Mouse (Mus musculus): ENCODE data around the gene Opn3.

Gene Opn3

DNA sequence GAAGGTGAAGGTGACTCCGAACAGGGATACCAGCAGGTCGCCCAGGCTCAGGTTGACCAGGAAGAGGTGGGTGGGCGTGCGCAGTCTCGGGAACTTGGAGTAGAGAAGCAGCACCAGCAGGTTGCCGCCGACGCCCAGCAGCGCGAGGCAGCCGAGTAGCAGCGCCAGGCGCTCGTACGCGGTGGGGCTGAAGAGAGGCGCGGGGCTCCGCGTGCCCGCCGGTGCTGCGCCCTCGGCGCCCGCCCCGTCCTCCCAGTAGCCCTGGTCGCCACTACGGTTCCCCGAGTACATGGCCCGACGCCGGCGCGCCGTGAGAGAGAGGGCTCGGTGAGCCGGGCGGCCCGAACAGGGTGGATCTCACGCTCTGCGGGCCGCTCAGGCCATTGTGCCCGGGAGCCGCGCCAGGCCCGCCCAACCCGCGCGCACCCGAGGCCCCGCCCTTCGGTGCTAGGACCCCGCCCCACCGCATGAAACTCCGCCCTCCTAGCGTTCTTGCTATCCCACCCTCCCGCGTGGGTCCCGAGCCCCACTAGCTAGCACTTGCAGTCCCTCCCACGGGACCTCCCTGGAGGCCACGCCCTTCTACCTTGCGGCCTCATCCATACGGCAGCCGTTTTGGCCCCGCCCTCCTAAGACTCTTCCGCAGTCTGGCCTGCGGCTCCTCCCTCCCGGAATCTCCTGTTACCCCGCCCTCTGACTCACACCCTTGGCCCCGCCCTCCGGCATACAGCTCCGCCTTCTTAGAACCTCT, at the start of gene Opn3, which contains the start of gene Chml:
Gene Opn3 (minus strand): TSS at position 531 of the 751 bp plus-strand sequence.
Gene Chml (minus strand): TSS at position 656 of the 751 bp plus-strand sequence.
- peak; percentile 97 to 99 for DNase-seq (ENCODE audit: low spot score in 2 of 2)

DNA sequence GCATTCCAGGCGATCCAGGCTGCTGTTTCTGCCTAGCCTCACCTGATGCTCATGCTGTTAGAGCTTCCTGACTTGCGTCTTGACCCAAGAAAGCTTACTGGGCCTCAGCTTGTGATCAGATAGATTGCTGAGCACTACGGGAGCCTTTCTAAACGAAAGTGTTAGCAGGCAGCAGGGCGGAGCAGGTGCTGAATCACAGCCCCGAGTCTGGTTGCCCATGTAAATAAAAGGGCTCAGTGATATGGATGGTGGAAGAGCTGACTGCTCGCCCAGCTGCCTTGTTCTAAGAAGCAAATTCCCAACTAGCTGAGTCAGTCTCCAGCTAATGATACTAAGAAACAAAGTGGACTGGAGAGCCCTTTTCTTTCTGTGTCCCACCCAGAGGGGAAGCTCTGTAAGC, 33.2 kb upstream of the Opn3 start:
- DNase-seq (ENCODE audit: low spot score in 2 of 2), result no peak

DNA sequence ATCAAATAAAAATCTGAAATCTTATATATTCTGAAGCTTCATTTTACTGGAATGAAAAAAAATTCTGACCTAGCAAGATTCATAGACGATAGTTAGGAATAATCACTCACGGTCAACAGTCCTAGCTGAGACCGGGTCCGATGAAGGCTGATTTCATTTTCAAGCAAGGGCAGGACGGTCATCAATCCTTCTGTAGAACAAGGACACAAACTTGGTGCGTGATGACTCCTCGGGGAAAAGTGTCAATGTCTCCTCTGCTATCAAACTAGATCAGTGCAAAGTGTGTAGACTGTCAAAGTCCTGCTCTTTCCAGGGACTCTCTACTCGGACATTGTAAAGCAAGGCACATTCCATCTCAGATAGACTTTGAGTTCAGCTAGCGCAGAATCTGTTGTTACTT, 24.3 kb upstream of the Opn3 start:
- DNase-seq (ENCODE audit: low spot score in 2 of 2), result no peak

DNA sequence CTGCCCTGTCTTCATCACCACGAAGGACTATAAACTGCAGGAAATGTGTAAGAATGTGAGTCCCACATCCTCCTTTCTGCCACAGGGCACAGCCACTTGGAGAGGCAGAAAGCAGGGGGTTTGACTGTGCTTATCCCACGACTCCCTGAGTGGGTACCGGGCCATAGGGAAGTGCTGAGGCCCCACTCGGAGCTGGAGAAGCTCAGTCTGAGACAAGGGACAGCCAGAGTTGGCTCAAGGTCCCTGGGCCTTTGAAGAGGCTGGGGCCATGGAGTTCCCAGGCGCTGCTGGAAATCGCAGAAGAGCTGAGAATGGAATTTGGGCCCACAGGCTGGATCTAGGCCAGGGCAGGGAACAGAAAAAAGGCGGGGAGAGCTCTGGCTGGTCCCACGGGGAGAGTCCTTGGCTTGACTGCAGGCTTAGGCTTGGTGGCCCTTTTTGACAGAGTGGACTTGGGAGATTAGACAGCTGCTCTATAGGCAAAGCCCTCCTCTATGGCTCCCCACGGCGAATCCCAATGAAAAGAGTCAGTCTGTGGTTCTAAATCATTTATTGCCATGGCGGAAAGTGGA, 19.8 kb upstream of the Opn3 start:
- no peak for DNase-seq (ENCODE audit: low spot score in 2 of 2)

DNA sequence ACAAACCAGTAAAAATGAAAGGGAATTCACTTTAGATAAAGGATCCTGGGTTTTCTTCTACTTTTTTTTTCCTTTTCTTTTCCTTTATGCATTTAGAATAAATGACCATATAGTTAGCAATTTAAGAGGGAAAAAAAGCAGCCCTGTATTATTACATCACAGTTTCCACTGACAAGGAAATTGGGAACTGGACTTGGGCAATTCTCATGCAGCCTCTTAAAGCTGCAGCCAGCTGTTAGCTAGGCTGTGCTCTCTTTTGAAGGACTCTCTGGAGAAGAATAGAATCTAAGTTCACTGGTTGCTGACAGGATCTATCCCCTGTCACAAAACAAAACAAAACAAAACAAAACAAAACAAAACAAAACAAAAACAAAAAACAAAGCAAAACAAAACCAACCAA, 15.4 kb upstream of the Opn3 start:
- DNase-seq (ENCODE audit: low spot score in 2 of 2), result no peak

DNA sequence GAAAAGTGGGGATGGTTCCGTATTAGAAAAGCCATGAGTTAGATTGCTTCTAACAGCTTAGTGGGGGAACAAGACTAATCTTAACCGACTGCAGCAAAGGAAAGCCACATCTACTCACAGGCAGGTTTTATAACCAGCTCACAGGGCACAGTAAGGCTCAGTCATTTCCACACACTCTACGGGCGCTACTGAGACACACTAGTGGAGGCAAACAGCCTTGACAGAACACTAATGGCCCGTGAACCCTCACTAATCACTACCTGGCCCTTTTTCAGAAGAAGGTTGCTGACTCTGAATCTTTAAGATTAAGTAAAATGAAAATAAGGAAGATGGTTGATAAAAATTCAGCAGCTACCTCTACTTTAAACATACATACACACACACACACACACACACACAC, 15.0 kb upstream of the Opn3 start:
- DNase-seq (ENCODE audit: low spot score in 2 of 2), result no peak

DNA sequence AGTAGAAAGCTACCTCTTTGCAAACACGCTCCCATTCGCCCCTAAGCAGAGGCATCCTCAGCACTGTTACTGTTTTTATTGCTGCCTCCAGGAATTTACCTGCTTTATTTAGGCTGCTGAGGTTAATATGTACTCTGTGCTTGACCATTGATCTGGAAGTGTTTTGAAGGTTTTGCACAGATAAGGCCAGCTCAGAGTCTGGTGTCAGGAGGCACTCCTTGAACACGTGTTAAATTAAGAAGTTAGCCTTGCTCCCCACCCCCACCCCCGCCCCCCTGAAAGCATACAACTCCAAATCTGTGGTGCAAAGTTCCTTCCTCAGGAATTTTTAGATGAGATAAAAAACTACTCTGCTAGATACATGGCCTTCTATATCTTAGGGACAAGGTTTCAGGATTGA, 8.6 kb upstream of the Opn3 start:
- DNase-seq (ENCODE audit: low spot score in 2 of 2), result no peak

DNA sequence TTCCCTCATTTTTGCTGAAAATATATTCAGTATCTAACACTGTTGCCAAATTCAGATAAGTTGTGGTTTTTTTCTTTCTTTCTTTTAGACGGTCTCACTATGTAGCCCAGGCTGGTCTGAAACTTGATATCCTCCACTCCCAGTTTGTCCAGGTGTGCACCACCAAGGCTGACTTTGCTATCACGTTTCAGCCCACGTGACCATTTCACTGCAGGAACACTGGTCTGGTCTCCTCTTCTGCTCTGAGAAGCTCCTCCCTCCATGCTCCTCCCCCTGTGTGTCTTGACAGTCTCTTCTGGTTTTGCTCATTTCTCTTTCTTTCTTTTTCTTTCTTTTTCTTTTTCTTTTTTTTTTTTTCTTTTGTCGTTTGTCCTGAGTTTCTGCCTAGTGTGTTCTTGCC, 7.2 kb upstream of the Opn3 start:
- no peak for DNase-seq (ENCODE audit: low spot score in 2 of 2)

DNA sequence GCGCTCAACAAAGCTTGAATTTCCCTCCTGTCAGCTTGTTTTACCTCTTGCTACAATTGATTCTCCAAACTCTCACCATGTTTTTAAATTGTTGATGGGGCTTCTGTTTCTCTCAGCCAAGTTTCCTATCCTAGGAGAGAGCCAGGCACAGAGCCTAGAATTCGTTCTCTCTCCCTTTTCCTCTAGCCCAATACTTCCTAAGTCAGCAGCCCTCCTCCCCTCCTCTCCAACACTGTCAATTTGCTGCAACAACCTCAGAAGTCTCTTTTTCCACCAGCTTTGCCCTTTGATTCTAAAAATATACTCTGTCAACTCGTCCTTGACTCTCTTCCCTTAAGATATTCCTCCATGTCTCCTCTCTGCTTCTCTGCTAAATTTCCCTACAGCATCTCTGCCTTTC, 6.8 kb upstream of the Opn3 start:
- no peak for DNase-seq (ENCODE audit: low spot score in 2 of 2)

DNA sequence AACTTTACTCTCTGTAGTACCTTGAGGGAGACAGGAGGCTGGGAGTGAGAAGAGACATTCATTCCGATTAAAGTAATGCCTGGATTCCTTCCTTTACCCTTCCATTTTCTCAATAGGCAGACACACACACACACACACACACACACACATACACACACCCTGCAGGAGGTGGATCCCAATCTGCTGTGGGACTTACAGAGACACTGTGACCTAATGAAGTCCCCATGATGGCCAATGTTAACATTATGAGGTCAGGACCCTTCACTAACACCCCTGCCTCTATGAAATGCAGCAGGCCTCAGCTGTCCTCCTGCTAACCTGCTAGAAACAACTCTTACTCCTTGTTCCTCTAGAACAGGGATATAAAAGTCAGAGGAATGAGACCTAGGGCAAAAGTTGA, 5.7 kb upstream of the Opn3 start, which contains the start of gene Wdr64:
Gene Wdr64 (plus strand): TSS at position 301 of the 400 bp plus-strand sequence.
- no peak for DNase-seq (ENCODE audit: low spot score in 2 of 2)

DNA sequence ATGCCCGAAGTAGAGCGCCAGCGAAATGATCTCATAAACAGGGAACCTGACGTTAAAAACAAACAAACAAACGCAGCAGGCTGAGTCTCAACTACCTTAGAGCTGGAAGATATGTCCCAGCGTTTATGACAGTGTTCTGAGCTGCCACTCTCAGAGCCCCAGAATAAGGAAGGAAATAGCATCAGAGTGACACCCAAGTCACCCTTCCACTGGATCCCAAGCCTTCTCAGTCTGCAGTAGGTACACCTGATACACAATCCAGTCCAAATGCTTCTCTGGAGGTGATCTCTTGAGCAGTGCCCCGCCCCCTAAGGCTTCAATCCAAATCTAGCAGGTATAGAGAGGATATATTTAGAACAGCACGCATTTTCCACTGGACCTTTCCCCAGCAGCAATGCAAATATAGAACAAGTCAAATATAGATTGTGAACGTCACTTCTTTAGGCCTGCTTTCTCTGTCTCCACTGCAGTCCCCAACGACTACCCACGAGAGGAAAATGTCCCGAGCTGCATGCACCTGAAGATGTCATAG, 919 bp upstream of the Opn3 start:
- DNase-seq (ENCODE audit: low spot score in 2 of 2), result no peak

DNA sequence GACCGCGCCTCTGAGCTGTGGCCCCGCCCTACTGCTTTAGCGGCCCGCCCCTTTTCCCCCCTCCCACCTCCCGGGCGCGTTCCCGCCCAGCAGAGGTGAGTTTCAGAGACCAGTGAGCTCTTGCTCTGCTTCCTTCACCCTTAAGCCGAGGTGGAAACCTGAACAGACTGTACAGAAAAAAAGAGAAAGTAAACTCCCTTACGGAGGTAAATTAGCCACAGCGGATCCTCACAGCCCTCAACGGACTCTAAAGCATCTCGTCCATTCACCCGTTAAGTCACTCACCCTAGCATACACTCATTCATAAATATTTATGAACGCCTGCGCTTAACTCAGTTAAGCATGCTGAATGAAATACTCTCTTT, 403 bp upstream of the Opn3 start:
- no peak for DNase-seq (ENCODE audit: low spot score in 2 of 2)

DNA sequence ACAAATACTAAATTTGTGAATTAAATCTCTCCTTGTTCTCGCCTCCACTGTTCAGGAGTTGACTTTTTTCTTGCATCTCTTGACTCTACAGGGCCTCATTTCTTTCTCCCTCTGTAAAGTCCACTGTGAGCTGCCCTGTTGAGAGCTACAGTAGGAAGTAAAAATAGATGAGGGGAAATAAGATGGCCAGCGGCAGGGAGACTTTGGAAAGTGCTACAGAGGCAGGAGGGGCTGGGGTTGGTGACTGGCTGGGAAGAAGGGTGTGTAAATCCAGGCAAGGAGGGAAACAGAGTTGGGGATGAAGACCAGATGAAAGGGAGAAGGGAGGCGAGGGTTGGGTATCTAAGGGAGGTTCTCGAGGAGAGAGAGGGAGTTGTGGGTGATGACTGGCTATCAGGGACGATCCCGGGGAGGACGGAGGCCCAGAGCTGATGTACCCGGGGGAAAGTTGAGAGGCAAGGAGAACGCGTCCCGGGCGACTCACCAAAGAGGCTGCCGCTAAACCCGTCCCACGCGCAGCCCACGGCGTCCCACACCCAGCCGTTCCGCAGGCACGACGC, 810 bp downstream of the Opn3 start:
- no peak for DNase-seq (ENCODE audit: low spot score in 2 of 2)

DNA sequence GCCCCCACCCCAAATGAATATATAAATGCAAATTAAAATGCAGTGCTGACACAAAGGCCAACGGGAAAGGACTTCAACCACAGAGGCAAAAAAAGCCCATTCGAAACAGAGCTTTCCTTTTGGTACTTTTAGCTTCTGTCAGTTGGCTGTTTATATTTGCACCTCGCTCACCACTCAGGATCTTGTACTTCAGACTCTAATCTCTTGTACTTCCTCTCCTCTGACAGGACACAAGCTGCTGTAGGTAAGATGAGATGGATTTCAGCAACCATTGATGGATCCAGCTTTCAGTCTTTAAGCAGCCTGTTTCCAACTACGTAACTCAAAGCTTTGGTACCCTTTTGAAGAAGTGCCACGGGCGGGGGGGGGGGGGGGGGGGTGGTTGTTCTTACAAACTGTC, 11.6 kb downstream of the Opn3 start:
- no peak for DNase-seq (ENCODE audit: low spot score in 2 of 2)

DNA sequence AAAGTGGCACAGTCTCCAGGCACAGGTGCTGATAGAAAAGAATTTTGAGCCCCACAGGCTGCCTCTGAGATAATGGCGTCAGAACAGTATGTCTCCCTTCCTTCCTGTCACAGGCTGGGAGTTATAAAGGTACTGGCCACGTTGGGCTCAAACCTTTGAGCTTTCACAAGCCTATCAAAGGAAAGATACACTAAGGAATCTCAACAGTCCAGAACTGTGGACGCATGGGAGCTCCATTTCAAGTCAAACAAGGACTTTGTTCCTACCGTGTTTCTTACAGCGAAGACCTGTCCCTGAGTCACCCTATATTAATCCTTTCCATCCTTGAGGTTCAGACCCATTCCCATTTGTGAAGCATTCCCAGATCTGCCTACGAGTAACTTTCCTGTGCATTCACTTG, 15.1 kb downstream of the Opn3 start:
- DNase-seq (ENCODE audit: low spot score in 2 of 2), result no peak

DNA sequence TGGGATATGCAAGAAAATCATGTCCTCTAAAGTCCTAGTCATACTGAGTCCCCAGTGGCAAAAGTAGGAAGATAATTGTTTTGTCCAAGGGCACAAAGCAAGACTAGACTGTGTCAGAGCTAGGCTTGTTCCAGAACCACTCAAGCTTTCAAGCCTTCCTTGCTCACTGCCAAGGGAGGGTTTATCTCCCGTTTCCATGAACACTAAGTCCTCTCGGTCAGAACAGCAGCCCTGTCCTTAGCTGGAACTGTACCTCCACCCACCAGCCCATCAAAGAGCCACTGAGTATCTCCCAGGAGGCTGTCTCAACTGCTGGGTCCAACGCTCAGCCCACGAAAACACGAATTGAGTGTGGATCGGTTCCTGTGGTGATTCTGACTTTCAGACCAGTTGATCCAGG, 17.5 kb downstream of the Opn3 start:
- DNase-seq (ENCODE audit: low spot score in 2 of 2), result no peak

DNA sequence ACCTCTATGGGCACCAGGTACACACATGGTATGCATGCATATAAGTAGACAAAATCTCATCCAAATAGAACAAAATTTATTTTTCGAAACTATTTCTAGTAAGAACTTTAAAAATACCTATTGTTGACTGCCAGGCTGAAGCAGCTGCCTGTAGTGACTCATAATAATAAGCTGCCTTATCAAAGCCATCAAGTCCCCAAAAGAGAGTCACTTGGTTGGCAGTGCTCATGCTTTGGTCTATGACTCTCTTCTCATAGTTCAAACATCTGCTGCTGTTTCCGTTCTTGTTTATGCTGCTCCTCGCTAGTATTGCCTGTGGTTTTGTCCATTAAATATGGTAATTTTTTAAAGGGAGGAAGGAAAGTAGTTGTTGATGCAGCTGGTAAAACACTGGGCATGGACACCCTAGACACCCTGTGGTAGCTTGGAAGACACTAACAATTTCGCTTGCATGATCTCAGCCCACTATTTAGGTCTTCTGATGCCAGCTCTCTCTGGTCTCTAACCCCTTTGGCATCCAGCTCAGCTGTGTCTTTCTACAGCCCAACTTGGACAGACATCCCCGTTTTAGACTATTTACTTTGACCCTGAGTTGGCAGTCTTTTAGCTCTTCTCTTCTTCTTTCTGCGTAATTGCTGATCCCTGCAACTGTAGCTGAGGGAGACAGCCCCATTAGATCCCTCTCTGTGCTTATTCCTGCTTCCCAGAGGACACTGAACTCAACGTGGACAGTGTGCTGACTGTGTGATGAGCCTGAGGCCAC, 18.8 kb downstream of the Opn3 start:
- DNase-seq (ENCODE audit: low spot score in 2 of 2), result no peak

DNA sequence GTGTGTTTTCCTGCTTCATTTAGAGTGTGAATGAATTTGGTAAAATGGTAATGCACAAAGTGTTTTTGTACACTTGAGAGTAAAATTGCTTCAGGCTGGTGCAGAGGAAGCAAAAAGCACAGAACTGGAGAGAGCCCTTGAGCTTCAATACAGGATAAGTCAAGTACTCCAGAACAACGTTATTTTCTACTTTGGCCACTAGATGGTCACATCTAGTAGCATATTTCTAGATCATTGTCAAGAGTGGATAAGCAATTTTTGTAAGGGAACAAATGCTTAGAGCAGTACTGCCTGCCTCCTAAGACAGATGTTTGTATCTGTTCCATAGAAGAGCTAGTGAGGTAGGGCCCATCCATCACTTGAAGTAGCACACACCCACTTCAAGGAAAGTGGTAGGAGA, 20.9 kb downstream of the Opn3 start:
- no peak for DNase-seq (ENCODE audit: low spot score in 2 of 2)

DNA sequence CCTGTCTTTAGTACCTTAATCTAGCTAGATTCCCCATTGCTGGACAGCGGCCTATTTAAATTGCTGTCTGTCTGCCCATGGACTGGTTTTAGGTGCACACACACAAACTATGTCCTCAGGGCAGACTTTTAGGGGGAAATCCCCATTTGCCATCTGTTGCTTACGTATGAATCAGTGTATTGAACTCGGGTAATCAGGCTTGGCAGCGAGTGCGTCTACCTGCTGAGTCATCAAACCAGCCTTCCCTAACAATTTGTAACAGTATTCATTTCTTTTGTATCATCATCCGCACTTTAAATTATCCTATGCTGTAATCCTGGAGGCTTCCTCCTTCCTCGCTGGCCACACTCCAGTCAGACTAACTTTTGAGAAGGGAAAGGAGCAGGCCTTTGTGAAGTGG, 22.5 kb downstream of the Opn3 start:
- no peak for DNase-seq (ENCODE audit: low spot score in 2 of 2)

DNA sequence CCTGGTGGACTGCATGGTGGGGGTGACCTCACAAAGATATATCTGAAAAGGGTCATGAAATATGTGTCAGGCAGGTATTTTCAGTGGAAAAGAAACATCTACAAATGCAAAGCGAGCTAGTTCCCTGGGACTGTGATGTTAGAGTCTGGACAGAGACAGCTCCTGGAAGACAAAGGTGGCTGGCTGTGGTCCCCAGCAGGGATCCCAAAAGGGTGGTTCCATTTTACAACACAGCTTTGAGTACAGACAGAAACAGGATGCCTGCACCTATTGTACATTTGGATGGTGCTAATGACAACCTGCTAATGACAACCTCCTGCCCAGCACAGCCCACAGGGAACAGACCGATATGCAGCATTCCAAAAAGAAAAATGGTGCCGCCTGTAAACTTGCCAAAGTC, 23.1 kb downstream of the Opn3 start:
- no peak for DNase-seq (ENCODE audit: low spot score in 2 of 2)

DNA sequence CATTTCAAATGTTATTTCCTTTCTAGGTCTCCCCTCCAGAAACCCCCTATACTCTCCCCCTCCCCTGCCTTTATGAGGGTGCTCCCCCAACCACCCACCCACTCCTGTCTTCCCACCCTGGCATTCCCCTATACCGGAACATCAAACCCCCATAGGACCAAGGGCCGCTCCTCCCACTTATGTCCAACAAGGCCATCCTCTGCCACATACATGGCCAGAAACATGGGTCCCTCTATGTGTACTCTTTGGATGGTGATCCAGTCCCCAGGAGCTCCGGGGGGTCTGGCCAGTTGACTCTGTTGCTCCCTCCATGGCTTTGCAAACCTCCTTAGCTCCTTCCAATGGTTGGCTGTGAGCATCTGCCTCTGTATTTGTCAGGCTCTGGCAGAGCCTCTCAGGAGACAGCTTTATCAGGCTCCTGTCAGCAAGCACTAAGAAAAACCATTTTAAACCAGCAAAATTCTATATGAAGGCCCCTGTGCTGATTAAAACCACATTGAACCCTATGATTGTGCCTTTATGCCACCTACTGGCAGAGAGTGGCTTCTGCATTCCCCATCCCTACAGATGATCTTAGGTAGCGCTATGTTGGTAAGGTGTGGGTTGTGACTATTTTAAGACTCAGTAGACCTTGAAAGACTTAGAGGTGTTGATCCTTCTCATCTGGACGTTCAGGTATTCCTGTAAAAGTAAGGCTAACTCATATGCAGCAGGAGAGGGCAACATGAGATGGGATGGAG, 23.7 kb downstream of the Opn3 start:
- no peak for DNase-seq (ENCODE audit: low spot score in 2 of 2)

DNA sequence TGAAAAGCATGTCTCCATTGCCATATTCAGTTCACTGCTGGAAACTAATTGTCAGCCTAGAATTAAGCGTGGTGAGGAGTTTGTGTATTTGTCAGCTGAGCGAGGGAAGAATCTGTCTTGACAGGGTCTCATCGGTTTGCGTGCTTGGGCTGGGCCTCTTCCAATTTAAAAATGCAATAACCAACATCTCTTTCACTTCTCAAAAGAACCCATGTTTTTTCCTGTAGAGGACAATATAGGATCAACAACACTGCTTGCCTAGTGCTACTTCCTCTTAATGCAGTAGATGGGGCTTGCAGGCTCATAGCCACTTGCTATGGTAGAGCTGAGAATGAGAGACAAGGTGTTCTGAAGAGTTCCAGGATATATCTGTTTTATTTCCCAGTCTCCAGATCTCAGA, 32.7 kb downstream of the Opn3 start:
- no peak for DNase-seq (ENCODE audit: low spot score in 2 of 2)

Data from urinary bladder, postnatal 36 days (tissue).